Mouse (Mus musculus): ENCODE results near the gene Nodal.

DNA sequence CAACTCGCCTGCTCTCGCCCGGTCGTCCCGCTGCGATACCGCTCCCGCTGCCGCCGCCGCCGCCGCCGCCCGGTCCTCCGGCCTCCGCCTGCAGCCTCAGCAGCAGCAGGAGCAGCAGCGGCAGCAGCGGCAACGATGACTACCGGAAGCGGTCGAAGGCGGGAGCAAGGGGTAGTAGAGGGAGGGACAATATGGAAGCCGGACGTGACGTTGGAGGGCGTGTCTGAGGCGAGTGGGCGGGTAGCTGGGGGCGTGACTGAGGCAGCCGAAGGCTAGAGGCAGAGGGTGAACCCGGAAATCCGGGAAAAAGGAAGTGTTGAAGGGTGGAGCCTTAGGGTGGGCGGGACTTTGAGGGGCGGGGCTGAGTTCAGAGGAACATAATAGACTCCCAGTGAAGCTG is 34.9 kb downstream of the Nodal start, which contains the start of gene Eif4ebp2:
- TF ChIP-seq ZMIZ1 (IDR thresholded peaks at IDR 0.05; ENCODE audit: low read depth, low read length) (peak; percentile 88), SIN3A (IDR thresholded peaks at IDR 0.05; ENCODE audit: low read length) (no peak; the same call in none of the 2 replicates), MAX (IDR thresholded peaks at IDR 0.05; ENCODE audit: low read length) (no peak), POLR2A (IDR thresholded peaks at IDR 0.05; ENCODE audit: control insufficient read depth in 1 of 2, insufficient read depth in 1 of 2, low read depth in 1 of 2, low read length in 2 of 2, poor library complexity in 1 of 2) (peak; percentile 79 to 86), E2F4 (IDR thresholded peaks at IDR 0.05; ENCODE audit: borderline replicate concordance, low read depth, low read length) (no peak), CHD2 (IDR thresholded peaks at IDR 0.05; ENCODE audit: low read length) (no peak), NELFE (IDR thresholded peaks at IDR 0.05; ENCODE audit: low read depth, low read length) (peak; percentile 86), RAD21 (IDR thresholded peaks at IDR 0.05; ENCODE audit: low read depth, low read length) (no peak)

All from MEL (cell line).